Mouse (Mus musculus) embryonic facial prominence, embryonic 15.5 days (tissue): ENCODE measurements around the gene Rnf38. TPM values are rescaled to one million over a fixed set of nuclear protein-coding genes. Genes with fewer than 3 reads are reported as not detected.

Experiments used
- ATAC-seq: fragments of 200-750 bp; cut with Nextera tagmentation; 2 replicates; pipeline ENCODE4 v1.8.0; 2017; ENCODE audit warnings: low read depth, moderate TSS enrichment; ENCODE audit not compliant: insufficient number of reproducible peaks, low FRiP score, low TSS enrichment
- H3K27ac ChIP-seq: fragments of 300-500 bp; sonication (generic); replicated peaks from 2 replicates; pipeline ENCODE4 v1.5.1; 2015; ENCODE audit warnings: mild to moderate bottlenecking, inconsistent platforms
- H3K27me3 ChIP-seq: fragments of 300-500 bp; sonication (generic); 2 replicates; pipeline ENCODE4 v1.6.1; 2015; ENCODE audit warnings: inconsistent platforms
- H3K36me3 ChIP-seq: fragments of 300-500 bp; sonication (generic); 2 replicates; pipeline ENCODE4 v1.6.1; 2015; ENCODE audit warnings: mild to moderate bottlenecking, inconsistent platforms
- H3K4me1 ChIP-seq: fragments of 300-500 bp; sonication (generic); 2 replicates; pipeline ENCODE4 v1.6.1; 2015; ENCODE audit warnings: inconsistent platforms
- H3K4me2 ChIP-seq: fragments of 300-500 bp; sonication (generic); replicated peaks from 2 replicates; pipeline ENCODE4 v1.6.1; 2015; ENCODE audit warnings: mild to moderate bottlenecking, inconsistent platforms
- H3K4me3 ChIP-seq: fragments of 300-500 bp; sonication (generic); replicated peaks from 2 replicates; pipeline ENCODE4 v1.5.1; 2015; ENCODE audit warnings: mild to moderate bottlenecking, inconsistent platforms
- H3K9ac ChIP-seq: fragments of 300-500 bp; sonication (generic); 2 replicates; pipeline ENCODE4 v1.6.1; 2015; ENCODE audit warnings: inconsistent platforms
- H3K9me3 ChIP-seq: fragments of 300-500 bp; sonication (generic); replicated peaks from 2 replicates; pipeline ENCODE4 v1.6.1; 2016; ENCODE audit warnings: inconsistent platforms
- WGBS: fragments of 180-500 bp; shearing (Covaris S2); methylation state at CpG from one replicate; pipeline ENCODE4 v1.1.7; 2015; 5-methylcytosine and 5-hydroxymethylcytosine counted together
- polyA plus RNA-seq: library from polyadenylated mRNA; unstranded; fragments of >200 nt; fragmentation: Nextera tagmentation; extraction: Ambion mirVana; gene quantifications from 2 replicates; pipeline ENCODE4 v1.2.1, GENCODE M21; 2015

Gene Rnf38
- polyA plus RNA-seq, result 17.5 and 20.0 TPM in 2 replicates

DNA sequence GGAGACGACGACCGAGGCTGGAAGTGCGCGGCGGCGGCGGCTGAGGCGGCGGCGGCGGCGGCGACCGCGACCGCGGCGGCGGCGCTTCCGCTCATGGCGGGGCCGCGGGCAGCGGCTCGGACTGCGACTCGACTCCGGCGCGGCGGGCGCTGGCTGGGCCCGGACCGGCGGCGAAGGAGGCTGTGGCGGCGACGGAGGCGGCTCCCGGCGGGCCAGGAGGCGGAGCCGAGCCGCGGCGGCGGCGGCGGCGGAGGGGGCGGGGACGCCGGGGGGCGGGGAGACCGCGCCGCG is at the start of gene Rnf38:
Gene Rnf38, minus strand, starts transcription at position 77 of the 291 bp plus-strand sequence.
- Histone ChIP-seq H3K27ac (peak within 1 kb of the TSS; percentile 95), H3K4me2 (peak within 1 kb of the TSS; percentile 90), H3K9me3 (no peaks in the 10 kb centered on the region), H3K9ac (peak within 1 kb of the TSS; percentile 77), H3K4me3 (peak within 1 kb of the TSS; percentile 75), H3K36me3 (no peaks in the 10 kb centered on the region), H3K4me1 (peaks cover 24% of the 10 kb centered on the region), H3K27me3 (no peaks in the 10 kb centered on the region)
- 0% methylated on average over 24 of the region's 61 CpGs for WGBS
- ATAC-seq, result no peak

- Histone ChIP-seq H3K36me3 (no peaks in the 10 kb centered on the region), H3K4me1 (no peaks in the 10 kb centered on the region), H3K27me3 (no peaks in the 10 kb centered on the region), H3K4me2 (no peak overlapping the region), H3K4me3 (no peak overlapping the region), H3K9me3 (no peaks in the 10 kb centered on the region), H3K27ac (no peak overlapping the region), H3K9ac (no peak overlapping the region)
- 75% methylated on average over 7 of the region's 7 CpGs for WGBS
- ATAC-seq, result no peak
These were observed 48.1 kb upstream of the Rnf38 start for GRCm38 (mm10) chr4:44281597-44282265.

- Histone ChIP-seq H3K9me3 (no peaks in the 10 kb centered on the region), H3K36me3 (no peaks in the 10 kb centered on the region), H3K4me1 (no peaks in the 10 kb centered on the region), H3K27ac (no peak overlapping the region), H3K4me2 (no peak overlapping the region), H3K9ac (no peak overlapping the region), H3K27me3 (no peaks in the 10 kb centered on the region), H3K4me3 (no peak overlapping the region)
- no peak for ATAC-seq
- 54% methylated on average over 5 of the region's 5 CpGs for WGBS
These were observed 37.5 kb upstream of the Rnf38 start for GRCm38 (mm10) chr4:44271134-44271533.

DNA sequence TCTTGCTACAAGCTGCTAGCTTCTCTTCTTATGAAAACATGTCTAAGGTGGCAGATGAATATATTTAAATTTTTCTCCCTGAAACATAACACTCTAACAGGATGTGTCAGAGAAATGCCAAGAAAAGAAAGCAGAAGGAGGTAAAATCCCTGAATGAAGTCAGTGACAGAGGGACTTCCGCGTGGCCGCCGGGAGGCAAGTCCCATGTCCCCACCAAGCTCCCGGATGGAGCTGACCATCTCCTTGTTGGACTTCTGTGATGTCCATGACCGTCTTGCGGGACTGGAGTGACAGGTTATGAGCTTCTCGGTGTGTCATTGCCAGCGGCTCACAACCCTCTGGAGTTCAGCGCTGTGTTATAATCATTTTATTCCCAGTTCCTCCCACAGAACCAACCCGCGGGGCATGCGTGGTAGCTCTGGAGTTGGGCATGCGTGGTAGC is 35.8 kb upstream of the Rnf38 start:
- Histone ChIP-seq H3K4me2 (no peak overlapping the region), H3K36me3 (no peaks in the 10 kb centered on the region), H3K9ac (no peak overlapping the region), H3K27ac (no peak overlapping the region), H3K27me3 (no peaks in the 10 kb centered on the region), H3K9me3 (no peaks in the 10 kb centered on the region), H3K4me1 (no peaks in the 10 kb centered on the region), H3K4me3 (no peak overlapping the region)
- WGBS, result 92% methylated on average over 14 of the region's 14 CpGs
- ATAC-seq, result no peak

DNA sequence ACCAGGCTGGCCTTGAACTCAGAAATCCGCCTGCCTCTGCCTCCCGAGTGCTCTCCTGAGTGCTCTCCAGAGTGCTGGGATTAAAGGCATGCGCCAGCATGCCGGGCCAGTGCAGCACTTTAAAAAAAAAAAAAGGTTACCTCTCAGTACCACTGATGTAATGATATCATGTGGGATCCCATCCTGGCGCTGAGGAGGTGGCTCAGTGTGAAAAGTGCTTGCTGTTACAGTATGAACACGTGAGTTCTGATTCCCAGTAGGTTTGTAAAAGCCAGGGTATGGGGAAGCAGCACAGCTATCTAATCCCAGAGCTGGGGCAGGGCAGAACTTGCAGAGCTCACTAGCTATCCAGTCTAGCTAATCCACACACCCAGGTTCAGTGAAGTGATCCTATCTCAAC is 33.8 kb upstream of the Rnf38 start:
- no peak overlapping the region for H3K9ac ChIP-seq
- H3K36me3 ChIP-seq, result no peaks in the 10 kb centered on the region
- no peak for ATAC-seq
- no peak overlapping the region for H3K27ac ChIP-seq
- H3K9me3 ChIP-seq, result no peaks in the 10 kb centered on the region
- WGBS, result 82% methylated on average over 6 of the region's 6 CpGs
- H3K4me1 ChIP-seq, result no peaks in the 10 kb centered on the region
- no peaks in the 10 kb centered on the region for H3K27me3 ChIP-seq
- H3K4me2 ChIP-seq, result no peak overlapping the region
- no peak overlapping the region for H3K4me3 ChIP-seq

GRCm38 (mm10) chr4:44265500-44265899 is 31.9 kb upstream of the Rnf38 start:
- no peak overlapping the region for H3K4me3 ChIP-seq
- no peak overlapping the region for H3K27ac ChIP-seq
- no peaks in the 10 kb centered on the region for H3K4me1 ChIP-seq
- H3K9me3 ChIP-seq, result no peaks in the 10 kb centered on the region
- H3K36me3 ChIP-seq, result no peaks in the 10 kb centered on the region
- WGBS, result 80% methylated on average over 3 of the region's 3 CpGs
- no peak for ATAC-seq
- H3K27me3 ChIP-seq, result no peaks in the 10 kb centered on the region
- no peak overlapping the region for H3K9ac ChIP-seq
- no peak overlapping the region for H3K4me2 ChIP-seq

DNA sequence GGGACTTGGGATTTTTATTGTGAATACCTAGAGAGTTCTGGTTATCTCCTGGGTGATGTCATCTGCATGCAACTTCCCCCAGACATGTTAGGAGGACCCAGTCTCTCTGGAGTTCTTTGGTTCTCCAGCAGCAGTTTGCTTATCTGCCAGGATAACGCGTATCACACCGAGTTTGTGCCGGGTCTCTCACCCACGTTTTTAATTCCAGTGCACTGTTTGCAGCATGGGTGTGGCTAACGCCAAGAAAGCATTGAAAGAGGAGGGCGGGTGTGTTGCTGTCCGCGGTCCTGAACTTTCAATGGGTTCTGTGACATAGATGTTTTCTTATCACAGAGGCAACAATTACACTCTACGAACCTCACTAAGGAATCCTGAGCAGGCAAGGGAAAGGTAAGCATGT is 26.7 kb upstream of the Rnf38 start:
- Histone ChIP-seq H3K4me1 (no peaks in the 10 kb centered on the region), H3K9me3 (no peaks in the 10 kb centered on the region), H3K27me3 (no peaks in the 10 kb centered on the region), H3K9ac (no peak overlapping the region), H3K4me2 (no peak overlapping the region), H3K36me3 (no peaks in the 10 kb centered on the region), H3K4me3 (no peak overlapping the region), H3K27ac (no peak overlapping the region)
- ATAC-seq, result no peak
- 3% methylated on average over 10 of the region's 10 CpGs for WGBS

DNA sequence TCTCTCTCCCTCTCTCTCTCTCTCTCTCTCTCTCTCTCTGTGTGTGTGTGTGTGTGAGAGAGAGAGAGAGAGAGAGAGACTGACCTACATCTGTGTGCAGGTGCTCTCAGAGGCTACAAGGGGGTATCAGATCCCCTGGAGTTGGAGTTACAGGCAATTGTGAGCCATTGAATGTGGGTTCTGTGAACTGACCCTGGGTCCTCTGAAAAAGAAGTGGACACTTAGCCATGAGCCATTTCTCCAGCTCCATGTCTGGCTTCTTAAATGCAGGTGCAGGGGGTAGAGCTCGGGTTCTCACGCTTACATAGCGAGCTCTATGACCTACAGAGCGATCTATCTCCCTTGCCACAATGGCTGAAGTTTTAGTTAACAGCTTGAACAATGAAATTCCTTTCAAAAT is 25.5 kb upstream of the Rnf38 start:
- no peak overlapping the region for H3K27ac ChIP-seq
- no peak overlapping the region for H3K4me2 ChIP-seq
- no peaks in the 10 kb centered on the region for H3K9me3 ChIP-seq
- no peak overlapping the region for H3K9ac ChIP-seq
- no peaks in the 10 kb centered on the region for H3K27me3 ChIP-seq
- no peak overlapping the region for H3K4me3 ChIP-seq
- WGBS, result 81% methylated on average over 4 of the region's 4 CpGs
- no peak for ATAC-seq
- H3K36me3 ChIP-seq, result no peaks in the 10 kb centered on the region
- no peaks in the 10 kb centered on the region for H3K4me1 ChIP-seq

- Histone ChIP-seq H3K36me3 (no peaks in the 10 kb centered on the region), H3K27me3 (0 out of 2 replicates have a peak, but pooled peaks cover 4% of the 10 kb centered on the region), H3K27ac (no peak overlapping the region), H3K9me3 (no peaks in the 10 kb centered on the region), H3K4me3 (no peak overlapping the region), H3K4me1 (no peaks in the 10 kb centered on the region), H3K9ac (no peak overlapping the region), H3K4me2 (no peak overlapping the region)
- ATAC-seq, result no peak
- 72% methylated on average over 5 of the region's 5 CpGs for WGBS
These were observed 21.0 kb upstream of the Rnf38 start for GRCm38 (mm10) chr4:44254579-44254978.

- 14% methylated on average over 6 of the region's 6 CpGs for WGBS
- Histone ChIP-seq H3K36me3 (no peaks in the 10 kb centered on the region), H3K27me3 (0 out of 2 replicates have a peak, but pooled peaks cover 4% of the 10 kb centered on the region), H3K4me3 (no peak overlapping the region), H3K4me2 (no peak overlapping the region), H3K27ac (no peak overlapping the region), H3K4me1 (no peaks in the 10 kb centered on the region), H3K9ac (no peak overlapping the region), H3K9me3 (no peaks in the 10 kb centered on the region)
- no peak for ATAC-seq
These were observed 19.6 kb upstream of the Rnf38 start for GRCm38 (mm10) chr4:44253191-44253590.

- H3K27ac ChIP-seq, result no peak overlapping the region
- ATAC-seq, result no peak
- no peaks in the 10 kb centered on the region for H3K9me3 ChIP-seq
- no peak overlapping the region for H3K4me3 ChIP-seq
- peaks cover 3% of the 10 kb centered on the region; the same call in 1 of the 2 replicates for H3K4me1 ChIP-seq
- H3K9ac ChIP-seq, result no peak overlapping the region
- H3K36me3 ChIP-seq, result no peaks in the 10 kb centered on the region
- WGBS, result 10% methylated on average over 13 of the region's 13 CpGs
- peaks cover 4% of the 10 kb centered on the region; the same call in 1 of the 2 replicates for H3K27me3 ChIP-seq
- H3K4me2 ChIP-seq, result no peak overlapping the region
These were observed 18.7 kb upstream of the Rnf38 start for GRCm38 (mm10) chr4:44251966-44252916.
